Comparison of ENCODE assay signal across 10 mouse cellular contexts in the genomic region with DNA sequence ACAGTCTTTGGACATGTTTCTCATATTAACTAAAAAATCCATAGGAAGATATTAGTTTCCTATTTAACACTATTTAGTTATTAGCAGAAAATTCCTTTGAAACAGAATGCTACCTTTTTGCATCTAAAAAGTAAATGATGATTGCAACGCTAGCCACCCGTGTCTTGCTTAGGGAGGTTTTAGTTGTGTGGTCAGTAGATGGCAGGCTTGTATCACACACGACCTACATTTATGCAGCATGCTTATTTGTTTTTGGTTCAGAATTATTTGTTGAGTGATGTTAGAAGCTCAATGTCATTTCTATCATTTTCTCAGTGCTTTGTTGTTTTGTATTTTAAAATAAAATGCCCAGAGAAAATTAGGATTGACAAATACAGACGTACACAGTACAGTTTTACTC.
A peak's percentile ranks its signal among the peaks of the same experiment; 100 is the strongest.
DNase-seq lines count a peak whose midpoint lies in the region; ATAC-seq lines count a peak whose summit lies in the region.
"Had no signal": no experiment of that assay in that cellular context is flagged by ENCODE, and none has a peak within 500 bp of the region (broad histone marks: within the 10 kb centered on the region; RNA-seq: fewer than 3 reads in every experiment).

No protein-coding gene starts in this region.

- H3K4me1 ChIP-seq in midbrain, embryonic 12.5 days, result no peaks in the 10 kb centered on the region
- no peaks in the 10 kb centered on the region for H3K4me1 ChIP-seq in midbrain, embryonic 10.5 days
- no peaks in the 10 kb centered on the region for H3K4me1 ChIP-seq in embryonic facial prominence, embryonic 14.5 days (ENCODE audit: control insufficient read depth, insufficient read depth, low read length)
- H3K4me1 ChIP-seq: embryonic facial prominence, embryonic 12.5 days; liver, embryonic 13.5 days had no signal

- WGBS in midbrain, embryonic 12.5 days, result 53% methylated on average over 4 of the region's 4 CpGs
- WGBS in midbrain, embryonic 10.5 days, result 54% methylated on average over 4 of the region's 4 CpGs
- 44% methylated on average over 4 of the region's 4 CpGs for WGBS in embryonic facial prominence, embryonic 14.5 days

- DNase-seq in frontal cortex, postnatal 14 days (ENCODE audit: low spot score in 2 of 2), result no peak
- no peak for DNase-seq in midbrain, embryonic 10.5 days (ENCODE audit: low spot score)
- DNase-seq in embryonic facial prominence, embryonic 14.5 days (ENCODE audit: low spot score), result peak; percentile 50
- DNase-seq in retina, postnatal 1 day, result peak; percentile 68
- DNase-seq in c-Kit-positive CD71-positive TER-119-positive erythroid progenitor cells, embryonic 14.5 days (ENCODE audit: low spot score), result no peak
- no peak for DNase-seq in gastrocnemius, adult 8-10 months (ENCODE audit: low spot score in 2 of 2)
- DNase-seq: liver, embryonic 13.5 days had no signal

- peak; percentile 76; the same call in 1 of the 2 replicates for ATAC-seq in frontal cortex, adult (ENCODE audit: low TSS enrichment)
- ATAC-seq in midbrain, embryonic 12.5 days (ENCODE audit: low FRiP score, low read depth), result peak; percentile 71; the same call in 1 of the 2 replicates
- ATAC-seq in embryonic facial prominence, embryonic 14.5 days (ENCODE audit: low read depth), result no peak

- no peak overlapping the region for H3K9ac ChIP-seq in midbrain, embryonic 12.5 days (replicated peaks)
- H3K9ac ChIP-seq in embryonic facial prominence, embryonic 14.5 days (ENCODE audit: low read depth, low read length), result no peak overlapping the region
- H3K9ac ChIP-seq: embryonic facial prominence, embryonic 12.5 days; liver, embryonic 13.5 days had no signal

- H3K36me3 ChIP-seq in midbrain, embryonic 12.5 days, result no peaks in the 10 kb centered on the region
- H3K36me3 ChIP-seq in midbrain, embryonic 10.5 days, result no peaks in the 10 kb centered on the region
- no peaks in the 10 kb centered on the region for H3K36me3 ChIP-seq in embryonic facial prominence, embryonic 14.5 days (ENCODE audit: control insufficient read depth, insufficient read depth, low read length)
- H3K36me3 ChIP-seq: embryonic facial prominence, embryonic 12.5 days; liver, embryonic 13.5 days had no signal

- H3K4me2 ChIP-seq in midbrain, embryonic 12.5 days (replicated peaks), result no peak overlapping the region
- no peak overlapping the region for H3K4me2 ChIP-seq in embryonic facial prominence, embryonic 14.5 days (ENCODE audit: low read depth, low read length)
- H3K4me2 ChIP-seq: embryonic facial prominence, embryonic 12.5 days; liver, embryonic 13.5 days had no signal

- H3K27ac ChIP-seq in midbrain, embryonic 12.5 days (replicated peaks), result no peak overlapping the region
- H3K27ac ChIP-seq in midbrain, embryonic 10.5 days (replicated peaks), result no peak overlapping the region
- H3K27ac ChIP-seq in embryonic facial prominence, embryonic 14.5 days (replicated peaks; ENCODE audit: low read depth, low read length), result no peak overlapping the region
- H3K27ac ChIP-seq: embryonic facial prominence, embryonic 12.5 days; liver, embryonic 13.5 days had no signal

- no peaks in the 10 kb centered on the region for H3K27me3 ChIP-seq in midbrain, embryonic 12.5 days
- no peaks in the 10 kb centered on the region for H3K27me3 ChIP-seq in midbrain, embryonic 10.5 days (ENCODE audit: low read depth, poor library complexity, severe bottlenecking)
- H3K27me3 ChIP-seq in embryonic facial prominence, embryonic 14.5 days (replicated peaks; ENCODE audit: control insufficient read depth, insufficient read depth, low read length), result no peaks in the 10 kb centered on the region
- H3K27me3 ChIP-seq: embryonic facial prominence, embryonic 12.5 days; liver, embryonic 13.5 days had no signal

- no peaks in the 10 kb centered on the region for H3K9me3 ChIP-seq in midbrain, embryonic 12.5 days
- no peaks in the 10 kb centered on the region for H3K9me3 ChIP-seq in midbrain, embryonic 10.5 days (replicated peaks)
- H3K9me3 ChIP-seq in embryonic facial prominence, embryonic 14.5 days (ENCODE audit: control insufficient read depth, low read length), result no peaks in the 10 kb centered on the region
- H3K9me3 ChIP-seq: embryonic facial prominence, embryonic 12.5 days; liver, embryonic 13.5 days had no signal

- no peak overlapping the region for H3K4me3 ChIP-seq in midbrain, embryonic 12.5 days
- no peak overlapping the region for H3K4me3 ChIP-seq in midbrain, embryonic 10.5 days
- H3K4me3 ChIP-seq in embryonic facial prominence, embryonic 14.5 days (ENCODE audit: low read depth, low read length), result no peak overlapping the region
- H3K4me3 ChIP-seq: embryonic facial prominence, embryonic 12.5 days; liver, embryonic 13.5 days had no signal

Comparison
In these comparisons a context has a peak if more than half of its experiments do, and no peak if none do; other contexts are left out.
1. DNase-seq: peak in embryonic facial prominence, embryonic 14.5 days (single experiment) and retina, postnatal 1 day (single experiment); none in frontal cortex, postnatal 14 days (0 of 2), midbrain, embryonic 10.5 days (single experiment), c-Kit-positive CD71-positive TER-119-positive erythroid progenitor cells, embryonic 14.5 days (single experiment) and gastrocnemius, adult 8-10 months (0 of 2).